Comparison of ENCODE assay signal across 11 mouse cellular contexts in genomic region chr2:128179126-128179807, GRCm38 (mm10). TPM values are rescaled to one million over a fixed set of nuclear protein-coding genes. Genes with fewer than 3 reads are reported as not detected.
DNase-seq lines count a peak whose midpoint lies in the region; ATAC-seq and TF ChIP-seq lines count a peak whose summit lies in the region.
"Had no signal": no experiment of that assay in that cellular context is flagged by ENCODE, and none has a peak within 500 bp of the region (broad histone marks: within the 10 kb centered on the region; RNA-seq: fewer than 3 reads in every experiment).

No protein-coding gene starts in this region.

- TF ChIP-seq CTCF in bone marrow macrophage, adult 2 months (IDR thresholded peaks at IDR 0.05; ENCODE audit: low read depth, low read length): no peak

- intact Hi-C loops in heart, postnatal 10 days (cut with DNase I): loop anchor here (5.0 kb wide), 1 partner anchor 213 kb away; no protein-coding TSS in a partner anchor

- no peaks in the 10 kb centered on the region for H3K9me3 ChIP-seq in heart, embryonic 12.5 days (replicated peaks)
- H3K9me3 ChIP-seq in limb, embryonic 12.5 days: no peaks in the 10 kb centered on the region
- H3K9me3 ChIP-seq in kidney, embryonic 14.5 days (ENCODE audit: control insufficient read depth, low read length): no peaks in the 10 kb centered on the region

- 0 out of 2 replicates have a peak overlapping the region, but pooled peaks have one; percentile 2 for H3K9ac ChIP-seq in heart, embryonic 12.5 days
- H3K9ac ChIP-seq in limb, embryonic 12.5 days (replicated peaks): no peak overlapping the region
- H3K9ac ChIP-seq in kidney, embryonic 14.5 days (ENCODE audit: low read depth, low read length): no peak overlapping the region

- DNase-seq in heart, postnatal 10 days: no peak
- peak; percentile 56 for DNase-seq in 3134 (ENCODE audit: extremely low read depth, insufficient read length, low spot score)
- no peak for DNase-seq in yolk sac, embryonic 10.5 days (ENCODE audit: low spot score)
- no peak for DNase-seq in frontal cortex, postnatal 10 days (ENCODE audit: low spot score in 2 of 2)
- DNase-seq: cerebellum, adult 18-20 months; right cerebral cortex, postnatal 14 days; thymus, adult 18-20 months had no signal

- no peak for TF ChIP-seq POLR2A in bone marrow macrophage, adult 2 months (IDR thresholded peaks at IDR 0.05; ENCODE audit: borderline replicate concordance, low read depth, low read length)

- no peak overlapping the region for H3K4me3 ChIP-seq in heart, embryonic 12.5 days
- peak overlapping the region; percentile 36; the same call in 1 of the 2 replicates for H3K4me3 ChIP-seq in bone marrow macrophage, adult 2 months (ENCODE audit: insufficient read depth, low read length)
- no peak overlapping the region for H3K4me3 ChIP-seq in limb, embryonic 12.5 days (replicated peaks)
- no peak overlapping the region for H3K4me3 ChIP-seq in kidney, embryonic 14.5 days (ENCODE audit: low read length)

- H3K27ac ChIP-seq in heart, embryonic 12.5 days (ENCODE audit: poor library complexity, severe bottlenecking): peak overlapping the region; percentile 86
- H3K27ac ChIP-seq in bone marrow macrophage, adult 2 months (ENCODE audit: insufficient read depth, low read depth, low read length): peak overlapping the region; percentile 74
- H3K27ac ChIP-seq in limb, embryonic 12.5 days: peak overlapping the region; percentile 50
- no peak overlapping the region for H3K27ac ChIP-seq in kidney, embryonic 14.5 days (ENCODE audit: low read depth, low read length)

- H3K4me2 ChIP-seq in heart, embryonic 12.5 days: no peak overlapping the region
- H3K4me2 ChIP-seq in limb, embryonic 12.5 days: 0 out of 2 replicates have a peak overlapping the region, but pooled peaks have one; percentile 17
- H3K4me2 ChIP-seq in kidney, embryonic 14.5 days (replicated peaks; ENCODE audit: low read depth, low read length): no peak overlapping the region

- H3K27me3 ChIP-seq in heart, embryonic 12.5 days (replicated peaks): no peaks in the 10 kb centered on the region
- no peaks in the 10 kb centered on the region for H3K27me3 ChIP-seq in limb, embryonic 12.5 days
- H3K27me3 ChIP-seq in kidney, embryonic 14.5 days (ENCODE audit: control insufficient read depth, insufficient read depth, low read length): no peaks in the 10 kb centered on the region

- ATAC-seq in heart, embryonic 12.5 days (ENCODE audit: insufficient number of reproducible peaks, low FRiP score): no peak
- no peak for ATAC-seq in limb, embryonic 12.5 days (ENCODE audit: insufficient number of reproducible peaks, insufficient read depth, low FRiP score, low TSS enrichment, low read depth)
- no peak for ATAC-seq in kidney, embryonic 14.5 days (ENCODE audit: low FRiP score, low TSS enrichment)

- H3K4me1 ChIP-seq in heart, embryonic 12.5 days (replicated peaks): peaks cover 52% of the 10 kb centered on the region
- H3K4me1 ChIP-seq in bone marrow macrophage, adult 2 months (ENCODE audit: control insufficient read depth, insufficient read depth, low read length): peaks cover 24% of the 10 kb centered on the region
- H3K4me1 ChIP-seq in limb, embryonic 12.5 days (replicated peaks): peaks cover 28% of the 10 kb centered on the region
- peaks cover 31% of the 10 kb centered on the region for H3K4me1 ChIP-seq in kidney, embryonic 14.5 days (ENCODE audit: control insufficient read depth, insufficient read depth, low read length)

- 67% methylated on average over 18 of the region's 18 CpGs for WGBS in heart, embryonic 12.5 days
- WGBS in limb, embryonic 12.5 days: 60% methylated on average over 18 of the region's 18 CpGs
- 71% methylated on average over 18 of the region's 18 CpGs for WGBS in kidney, embryonic 14.5 days

- no peaks in the 10 kb centered on the region for H3K36me3 ChIP-seq in heart, embryonic 12.5 days
- no peaks in the 10 kb centered on the region for H3K36me3 ChIP-seq in limb, embryonic 12.5 days
- no peaks in the 10 kb centered on the region for H3K36me3 ChIP-seq in kidney, embryonic 14.5 days (ENCODE audit: control insufficient read depth, insufficient read depth, low read length)

RNA-seq across cellular contexts. Expression of gene Bcl2l11, which starts 53.4 kb away (rescaled TPM):
- polyA plus RNA-seq in heart, embryonic 12.5 days (2016; fragmentation: Nextera tagmentation; extraction: Ambion mirVana): 21.6 and 23.3 TPM in 2 replicates
- total RNA-seq in heart, postnatal 10 days (2021): 10 to 100 TPM; 26.0 to 38.4 TPM
- polyA plus RNA-seq in bone marrow macrophage, adult 2 months (2012; ENCODE audit: insufficient read depth, insufficient read length, missing spikeins): 56.4 and 60.5 TPM in 2 replicates
- 29.9 and 33.5 TPM in 2 replicates for polyA plus RNA-seq in limb, embryonic 12.5 days (2016; fragmentation: Nextera tagmentation; extraction: Ambion mirVana)
- 20.0 and 31.6 TPM in 2 replicates for polyA plus RNA-seq in kidney, embryonic 14.5 days (2014; fragmentation: Nextera tagmentation; extraction: Ambion mirVana)
